Mouse (Mus musculus) hindbrain, embryonic 15.5 days (tissue): ENCODE data around the gene Pomgnt2. TPM values are rescaled to one million over a fixed set of nuclear protein-coding genes. Genes with fewer than 3 reads are reported as not detected.
A peak's percentile ranks its signal among the peaks of the same experiment; 100 is the strongest.

Source experiments
- ATAC-seq: fragments of 200-750 bp; cut with Nextera tagmentation; 2 replicates; pipeline ENCODE4 v1.8.0; 2017; ENCODE audit warnings: low read depth, moderate number of reproducible peaks, moderate TSS enrichment; ENCODE audit not compliant: low FRiP score
- H3K27ac ChIP-seq: fragments of 300-500 bp; sonication (generic); replicated peaks from 2 replicates; pipeline ENCODE4 v1.5.1; 2015; ENCODE audit warnings: mild to moderate bottlenecking, inconsistent platforms
- H3K27me3 ChIP-seq: fragments of 300-500 bp; sonication (generic); 2 replicates; pipeline ENCODE4 v1.6.1; 2015; ENCODE audit warnings: control low read depth, inconsistent platforms
- H3K36me3 ChIP-seq: fragments of 300-500 bp; sonication (generic); 2 replicates; pipeline ENCODE4 v1.6.1; 2015; ENCODE audit warnings: control low read depth, inconsistent platforms
- H3K4me1 ChIP-seq: fragments of 300-500 bp; sonication (generic); replicated peaks from 2 replicates; pipeline ENCODE4 v1.6.1; 2015; ENCODE audit warnings: control low read depth, inconsistent platforms
- H3K4me2 ChIP-seq: fragments of 300-500 bp; sonication (generic); 2 replicates; pipeline ENCODE4 v1.6.1; 2015; ENCODE audit warnings: moderate library complexity, mild to moderate bottlenecking, inconsistent platforms
- H3K4me3 ChIP-seq: fragments of 300-500 bp; sonication (generic); 2 replicates; pipeline ENCODE4 v1.5.1; 2015; ENCODE audit warnings: mild to moderate bottlenecking, inconsistent platforms
- H3K9ac ChIP-seq: fragments of 300-500 bp; sonication (generic); 2 replicates; pipeline ENCODE4 v1.6.1; 2015; ENCODE audit warnings: inconsistent platforms
- H3K9me3 ChIP-seq: fragments of 300-500 bp; sonication (generic); 2 replicates; pipeline ENCODE4 v1.6.1; 2016; ENCODE audit warnings: control low read depth, inconsistent platforms
- WGBS: fragments of 180-500 bp; shearing (Covaris S2); methylation state at CpG from one replicate; pipeline ENCODE4 v1.1.7; 2015; 5-methylcytosine and 5-hydroxymethylcytosine counted together
- polyA plus RNA-seq: library from polyadenylated mRNA; unstranded; fragments of >200 nt; fragmentation: Nextera tagmentation; extraction: Ambion mirVana; gene quantifications from 2 replicates; pipeline ENCODE4 v1.2.1, GENCODE M21; 2015

Gene Pomgnt2
- polyA plus RNA-seq: 36.1 and 36.2 TPM in 2 replicates

- Histone ChIP-seq H3K9ac (no peak within 1 kb of the TSS; the same call in 1 of the 2 replicates), H3K4me1 (peaks cover 19% of the 10 kb centered on the region), H3K4me2 (no peak within 1 kb of the TSS), H3K27ac (no peak within 1 kb of the TSS), H3K4me3 (peak within 1 kb of the TSS; percentile 75), H3K27me3 (no peaks in the 10 kb centered on the region), H3K36me3 (no peaks in the 10 kb centered on the region), H3K9me3 (no peaks in the 10 kb centered on the region)
- ATAC-seq: no peak
Measured at GRCm38 (mm10) chr9:121997010-121997409, at the start of gene Pomgnt2. Gene Pomgnt2, minus strand, starts transcription at chr9:121997110.

DNA sequence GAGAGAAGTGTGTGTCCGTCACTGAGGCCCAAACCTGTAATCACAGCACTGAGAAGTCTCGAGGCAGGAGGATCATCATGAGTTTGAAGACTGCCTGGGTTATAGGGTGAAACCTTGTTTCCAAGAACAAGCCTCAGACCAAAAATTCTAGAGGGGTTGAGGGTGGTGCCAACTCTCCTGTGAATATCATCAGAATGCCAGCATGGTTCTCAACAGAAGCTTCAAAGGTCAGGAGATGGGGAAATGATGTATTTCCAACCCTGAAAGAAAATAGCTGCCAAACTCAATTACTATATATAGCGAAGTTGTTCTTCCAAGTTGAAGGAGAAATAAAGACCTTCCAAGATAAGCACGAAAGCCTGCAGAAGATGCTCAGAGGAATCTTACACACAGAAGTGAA, 42.9 kb upstream of the Pomgnt2 start:
- H3K9me3 ChIP-seq: no peaks in the 10 kb centered on the region
- H3K4me1 ChIP-seq: peaks cover 14% of the 10 kb centered on the region
- WGBS: 86% methylated on average over 4 of the region's 4 CpGs

DNA sequence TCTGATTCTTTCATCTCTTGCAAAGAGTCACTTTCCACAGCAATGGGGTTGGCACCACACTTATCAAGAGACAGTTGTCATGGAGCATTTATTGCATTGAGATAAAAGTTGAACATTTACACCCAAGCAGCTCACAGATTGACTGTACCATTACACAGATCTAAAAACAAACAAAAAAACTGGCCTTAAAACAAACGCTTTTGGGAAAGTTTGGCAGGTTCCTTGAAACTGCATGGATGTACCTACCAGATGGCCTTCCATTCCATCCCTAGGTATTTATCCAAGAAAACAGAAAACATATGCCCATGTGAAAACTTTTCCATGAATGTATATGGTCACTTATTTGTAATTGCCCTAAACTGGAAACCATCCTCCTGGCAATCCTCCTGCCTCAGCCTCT, 41.7 kb upstream of the Pomgnt2 start:
- Histone ChIP-seq H3K9me3 (no peaks in the 10 kb centered on the region), H3K36me3 (no peaks in the 10 kb centered on the region), H3K27ac (no peak overlapping the region), H3K27me3 (no peaks in the 10 kb centered on the region), H3K9ac (no peak overlapping the region), H3K4me2 (no peak overlapping the region), H3K4me1 (peaks cover 14% of the 10 kb centered on the region), H3K4me3 (no peak overlapping the region)
- ATAC-seq: no peak
- 86% methylated on average over 1 of the region's 1 CpGs for WGBS

More for the DNA sequence above, 42.9 kb upstream of the Pomgnt2 start:
- no peak overlapping the region for H3K9ac ChIP-seq
- no peak overlapping the region for H3K27ac ChIP-seq
- H3K4me2 ChIP-seq: no peak overlapping the region
- H3K27me3 ChIP-seq: no peaks in the 10 kb centered on the region
- no peak for ATAC-seq
- H3K4me3 ChIP-seq: no peak overlapping the region
- H3K36me3 ChIP-seq: no peaks in the 10 kb centered on the region

DNA sequence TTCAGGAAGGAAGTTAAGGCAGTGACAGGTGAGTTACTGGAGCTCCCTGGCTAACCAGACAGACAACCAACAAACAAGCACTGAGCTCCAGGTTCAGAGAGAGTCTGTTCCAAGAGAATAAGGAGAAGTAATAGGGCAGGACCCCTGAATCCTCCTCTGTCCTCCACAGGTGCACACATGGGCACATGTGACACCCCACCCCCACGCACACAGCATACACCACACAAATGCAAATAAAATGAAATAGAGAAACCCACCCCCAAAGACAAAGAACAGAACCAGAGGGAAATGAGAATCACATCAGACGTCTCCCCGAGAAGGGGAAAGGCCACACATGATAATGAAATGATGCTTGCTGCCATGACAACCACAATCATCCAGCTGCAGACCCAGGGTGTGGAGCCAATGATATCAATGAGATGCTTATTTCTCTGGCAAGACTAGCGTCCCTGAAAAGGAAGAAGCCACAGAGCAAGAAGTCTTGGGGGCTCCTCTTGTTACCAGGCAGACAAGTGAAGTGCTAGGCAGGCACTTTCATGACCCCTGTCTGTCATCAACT, 39.7 kb upstream of the Pomgnt2 start:
- no peaks in the 10 kb centered on the region for H3K36me3 ChIP-seq
- H3K4me3 ChIP-seq: no peak overlapping the region
- H3K27me3 ChIP-seq: no peaks in the 10 kb centered on the region
- WGBS: 31% methylated on average over 4 of the region's 4 CpGs
- no peaks in the 10 kb centered on the region for H3K9me3 ChIP-seq
- no peak overlapping the region for H3K9ac ChIP-seq
- H3K27ac ChIP-seq: 0 out of 2 replicates have a peak overlapping the region, but pooled peaks have one; percentile 23
- ATAC-seq: peak; percentile 38; the same call in 1 of the 2 replicates
- H3K4me2 ChIP-seq: no peak overlapping the region
- peaks cover 14% of the 10 kb centered on the region for H3K4me1 ChIP-seq

DNA sequence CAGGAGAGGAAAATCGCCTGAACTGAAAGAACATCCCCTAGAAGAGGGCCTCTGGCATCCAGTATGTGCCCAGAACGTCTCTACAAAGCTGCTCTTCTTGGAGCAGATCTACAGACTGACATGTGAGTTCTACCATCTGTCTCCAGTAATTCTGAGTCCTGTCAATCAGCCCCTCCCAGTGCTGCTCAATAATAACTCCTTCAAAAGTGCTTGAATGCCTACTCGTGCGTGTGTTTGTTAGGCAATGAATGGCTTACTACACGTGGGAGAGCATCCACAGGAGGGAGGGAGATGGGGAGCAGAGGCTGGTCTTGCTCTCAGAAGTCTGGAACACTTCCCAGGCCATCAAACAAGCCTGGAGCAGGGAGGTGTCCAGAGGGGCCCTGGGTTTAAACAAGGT, 38.9 kb upstream of the Pomgnt2 start:
- WGBS: 26% methylated on average over 5 of the region's 5 CpGs
- Histone ChIP-seq H3K4me1 (peaks cover 16% of the 10 kb centered on the region), H3K9ac (no peak overlapping the region), H3K36me3 (no peaks in the 10 kb centered on the region), H3K27me3 (no peaks in the 10 kb centered on the region), H3K27ac (no peak overlapping the region), H3K4me3 (no peak overlapping the region), H3K9me3 (no peaks in the 10 kb centered on the region), H3K4me2 (no peak overlapping the region)
- ATAC-seq: no peak

- WGBS: 97% methylated on average over 1 of the region's 1 CpGs
- no peak overlapping the region for H3K9ac ChIP-seq
- H3K9me3 ChIP-seq: no peaks in the 10 kb centered on the region
- H3K27ac ChIP-seq: no peak overlapping the region
- H3K4me1 ChIP-seq: peaks cover 22% of the 10 kb centered on the region
- H3K4me2 ChIP-seq: no peak overlapping the region
- ATAC-seq: no peak
- no peaks in the 10 kb centered on the region for H3K27me3 ChIP-seq
- H3K36me3 ChIP-seq: no peaks in the 10 kb centered on the region
- no peak overlapping the region for H3K4me3 ChIP-seq
Measured at GRCm38 (mm10) chr9:122034949-122035348, 38.0 kb upstream of the Pomgnt2 start.

- Histone ChIP-seq H3K4me3 (no peak overlapping the region), H3K9me3 (no peaks in the 10 kb centered on the region), H3K36me3 (no peaks in the 10 kb centered on the region), H3K4me2 (no peak overlapping the region), H3K9ac (no peak overlapping the region), H3K27ac (no peak overlapping the region), H3K4me1 (peaks cover 26% of the 10 kb centered on the region), H3K27me3 (no peaks in the 10 kb centered on the region)
- no peak for ATAC-seq
- 74% methylated on average over 3 of the region's 3 CpGs for WGBS
Measured at GRCm38 (mm10) chr9:122032071-122032470, 35.2 kb upstream of the Pomgnt2 start.

DNA sequence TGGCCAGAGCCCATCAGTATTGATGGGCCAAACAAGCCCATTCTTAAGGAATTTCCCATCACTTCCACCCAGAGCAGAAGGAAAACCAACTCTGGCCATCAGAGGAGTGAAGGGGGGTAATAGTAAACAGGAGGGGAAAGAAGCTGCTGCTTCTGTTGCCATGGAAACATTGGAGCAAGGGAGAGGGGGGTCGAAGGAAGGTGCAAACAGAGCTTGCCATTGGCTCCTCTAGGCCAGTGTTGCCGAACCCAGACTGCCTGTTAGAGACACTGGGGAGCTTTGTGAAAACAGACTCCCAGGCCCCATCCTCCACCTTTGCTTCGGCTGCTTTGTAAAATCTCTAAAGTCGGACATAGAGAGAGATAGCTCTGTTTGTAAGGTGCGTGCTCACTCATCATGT, 33.8 kb upstream of the Pomgnt2 start:
- no peak overlapping the region for H3K4me3 ChIP-seq
- H3K27me3 ChIP-seq: no peaks in the 10 kb centered on the region
- 43% methylated on average over 5 of the region's 5 CpGs for WGBS
- peaks cover 24% of the 10 kb centered on the region for H3K4me1 ChIP-seq
- no peak overlapping the region for H3K9ac ChIP-seq
- ATAC-seq: no peak; the same call in 1 of the 2 replicates
- H3K36me3 ChIP-seq: no peaks in the 10 kb centered on the region
- H3K27ac ChIP-seq: no peak overlapping the region
- no peak overlapping the region for H3K4me2 ChIP-seq
- no peaks in the 10 kb centered on the region for H3K9me3 ChIP-seq

GRCm38 (mm10) chr9:122029765-122030164, 32.9 kb upstream of the Pomgnt2 start:
- no peak overlapping the region for H3K9ac ChIP-seq
- no peak overlapping the region for H3K27ac ChIP-seq
- H3K36me3 ChIP-seq: no peaks in the 10 kb centered on the region
- no peaks in the 10 kb centered on the region for H3K27me3 ChIP-seq
- H3K4me3 ChIP-seq: no peak overlapping the region
- H3K4me1 ChIP-seq: peaks cover 25% of the 10 kb centered on the region
- ATAC-seq: no peak
- H3K9me3 ChIP-seq: no peaks in the 10 kb centered on the region
- WGBS: 95% methylated on average over 7 of the region's 7 CpGs
- H3K4me2 ChIP-seq: no peak overlapping the region

- no peak overlapping the region for H3K4me2 ChIP-seq
- no peaks in the 10 kb centered on the region for H3K36me3 ChIP-seq
- H3K4me1 ChIP-seq: peaks cover 25% of the 10 kb centered on the region
- H3K27me3 ChIP-seq: no peaks in the 10 kb centered on the region
- no peak for ATAC-seq
- no peaks in the 10 kb centered on the region for H3K9me3 ChIP-seq
- H3K4me3 ChIP-seq: no peak overlapping the region
- H3K27ac ChIP-seq: peak overlapping the region; percentile 47
- no peak overlapping the region for H3K9ac ChIP-seq
- WGBS: 82% methylated on average over 11 of the region's 11 CpGs
Measured at GRCm38 (mm10) chr9:122027914-122028745, 31.2 kb upstream of the Pomgnt2 start.

GRCm38 (mm10) chr9:122027081-122027913, 30.4 kb upstream of the Pomgnt2 start:
- no peaks in the 10 kb centered on the region for H3K36me3 ChIP-seq
- H3K4me3 ChIP-seq: no peak overlapping the region
- H3K27me3 ChIP-seq: no peaks in the 10 kb centered on the region
- WGBS: 60% methylated on average over 6 of the region's 6 CpGs
- no peak overlapping the region for H3K4me2 ChIP-seq
- peaks cover 25% of the 10 kb centered on the region for H3K4me1 ChIP-seq
- peak; percentile 39; the same call in 1 of the 2 replicates for ATAC-seq
- H3K27ac ChIP-seq: peak overlapping the region; percentile 49; the same call in 1 of the 2 replicates
- no peak overlapping the region for H3K9ac ChIP-seq
- H3K9me3 ChIP-seq: no peaks in the 10 kb centered on the region
